Mouse (Mus musculus): ENCODE measurements around the gene Mgmt. TPM values are rescaled to one million over a fixed set of nuclear protein-coding genes. Genes with fewer than 3 reads are reported as not detected.

Gene Mgmt
- polyA plus RNA-seq (2015; fragmentation: Nextera tagmentation; extraction: Ambion mirVana), result 4.8 and 5.2 TPM in 2 replicates

GRCm38 (mm10) chr7:136894106-136894986 lies at the start of gene Mgmt:
TSS of gene Mgmt (plus strand) at chr7:136894614.

All from urinary bladder, postnatal 0 days (tissue).